Mouse (Mus musculus) kidney, embryonic 16.5 days (tissue): ENCODE data around the gene Fubp1. TPM values are rescaled to one million over a fixed set of nuclear protein-coding genes. Genes with fewer than 3 reads are reported as not detected.
A peak's percentile ranks its signal among the peaks of the same experiment; 100 is the strongest.

ENCODE experiments used
- ATAC-seq: fragments of 200-750 bp; cut with Nextera tagmentation; 2 replicates; pipeline ENCODE4 v1.8.0; 2017; ENCODE audit warnings: moderate TSS enrichment; ENCODE audit not compliant: low FRiP score, low TSS enrichment
- H3K27ac ChIP-seq: fragments of 300-500 bp; sonication (generic); 2 replicates; pipeline ENCODE4 v1.5.1; 2014; ENCODE audit warnings: low read length
- H3K27me3 ChIP-seq: fragments of 300-500 bp; sonication (generic); 2 replicates; pipeline ENCODE4 v1.6.1; 2014; ENCODE audit warnings: low read length, control low read depth, mixed read lengths; ENCODE audit not compliant: insufficient read depth
- H3K36me3 ChIP-seq: fragments of 300-500 bp; sonication (generic); 2 replicates; pipeline ENCODE4 v1.6.1; 2014; ENCODE audit warnings: low read length, control low read depth, mixed read lengths; ENCODE audit not compliant: insufficient read depth
- H3K4me1 ChIP-seq: fragments of 300-500 bp; sonication (generic); 2 replicates; pipeline ENCODE4 v1.6.1; 2014; ENCODE audit warnings: low read length, control low read depth, mixed read lengths; ENCODE audit not compliant: insufficient read depth
- H3K4me2 ChIP-seq: fragments of 300-500 bp; sonication (generic); replicated peaks from 2 replicates; pipeline ENCODE4 v1.6.1; 2014; ENCODE audit warnings: low read depth, low read length
- H3K4me3 ChIP-seq: fragments of 300-500 bp; sonication (generic); 2 replicates; pipeline ENCODE4 v1.5.1; 2014; ENCODE audit warnings: mild to moderate bottlenecking, low read length
- H3K9ac ChIP-seq: fragments of 300-500 bp; sonication (generic); replicated peaks from 2 replicates; pipeline ENCODE4 v1.6.1; 2014; ENCODE audit warnings: low read length
- H3K9me3 ChIP-seq: fragments of 300-500 bp; sonication (generic); 2 replicates; pipeline ENCODE4 v1.6.1; 2016; ENCODE audit warnings: low read length, control low read depth
- WGBS: fragments of 180-500 bp; shearing (Covaris S2); extraction: QIAGEN DNeasy Blood & Tissue Kit; methylation state at CpG from one replicate; pipeline ENCODE4 v1.1.7; 2014; 5-methylcytosine and 5-hydroxymethylcytosine counted together
- polyA plus RNA-seq: library from polyadenylated mRNA; unstranded; fragments of >200 nt; fragmentation: Nextera tagmentation; extraction: Ambion mirVana; gene quantifications from 2 replicates; pipeline ENCODE4 v1.2.1, GENCODE M21; 2015

Gene Fubp1
- polyA plus RNA-seq, 1 experiment from 2014 or later, result 258 TPM

DNA sequence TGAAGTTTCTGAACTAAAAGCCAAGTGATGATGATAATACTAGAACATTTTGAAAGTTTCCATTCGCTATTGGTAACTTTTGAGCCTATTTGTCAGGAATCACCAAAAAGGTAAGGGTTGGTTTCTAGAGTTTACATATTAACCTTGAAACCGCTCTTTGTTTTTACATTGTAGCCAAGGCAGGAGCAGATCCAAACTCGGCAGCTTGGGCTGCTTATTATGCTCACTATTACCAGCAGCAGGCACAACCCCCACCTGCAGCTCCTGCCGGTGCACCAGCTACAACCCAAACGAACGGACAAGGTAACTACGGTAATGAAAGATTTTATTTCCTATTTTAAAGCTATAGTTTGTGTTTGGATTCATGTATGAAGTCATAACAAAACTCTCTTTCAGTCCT lies 15.7 kb downstream of the Fubp1 start:
- H3K36me3 ChIP-seq, result peaks cover 75% of the 10 kb centered on the region
- WGBS, result 85% methylated on average over 7 of the region's 7 CpGs
- no peak overlapping the region for H3K27ac ChIP-seq
- no peak overlapping the region for H3K4me2 ChIP-seq
- no peak for ATAC-seq
- H3K9ac ChIP-seq, result no peak overlapping the region
- H3K27me3 ChIP-seq, result no peaks in the 10 kb centered on the region
- H3K4me3 ChIP-seq, result no peak overlapping the region
- H3K4me1 ChIP-seq, result no peaks in the 10 kb centered on the region
- no peaks in the 10 kb centered on the region for H3K9me3 ChIP-seq

DNA sequence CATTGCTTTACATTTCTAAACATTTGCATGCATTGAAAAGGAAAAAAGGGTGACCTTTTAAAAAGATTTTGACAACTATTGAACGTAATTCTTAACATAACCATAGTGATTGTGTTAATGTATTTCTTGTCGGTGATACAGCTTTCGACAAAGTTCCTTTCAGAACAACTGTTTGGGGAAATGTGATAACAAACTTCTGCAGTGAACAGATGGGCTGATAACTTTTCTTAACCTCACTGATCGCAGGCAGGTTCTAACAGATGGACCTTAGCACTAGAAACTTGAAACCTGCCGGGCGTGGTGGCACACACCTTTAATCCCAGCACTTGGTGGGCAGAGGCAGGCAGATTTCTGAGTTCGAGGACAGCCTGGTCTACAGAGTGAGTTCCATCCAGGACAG lies 18.6 kb downstream of the Fubp1 start:
- no peak for ATAC-seq
- WGBS, result 94% methylated on average over 7 of the region's 7 CpGs
- H3K27me3 ChIP-seq, result no peaks in the 10 kb centered on the region
- no peaks in the 10 kb centered on the region for H3K4me1 ChIP-seq
- H3K4me2 ChIP-seq, result no peak overlapping the region
- H3K9me3 ChIP-seq, result no peaks in the 10 kb centered on the region
- no peak overlapping the region for H3K9ac ChIP-seq
- H3K36me3 ChIP-seq, result peaks cover 67% of the 10 kb centered on the region
- H3K4me3 ChIP-seq, result no peak overlapping the region
- no peak overlapping the region for H3K27ac ChIP-seq

DNA sequence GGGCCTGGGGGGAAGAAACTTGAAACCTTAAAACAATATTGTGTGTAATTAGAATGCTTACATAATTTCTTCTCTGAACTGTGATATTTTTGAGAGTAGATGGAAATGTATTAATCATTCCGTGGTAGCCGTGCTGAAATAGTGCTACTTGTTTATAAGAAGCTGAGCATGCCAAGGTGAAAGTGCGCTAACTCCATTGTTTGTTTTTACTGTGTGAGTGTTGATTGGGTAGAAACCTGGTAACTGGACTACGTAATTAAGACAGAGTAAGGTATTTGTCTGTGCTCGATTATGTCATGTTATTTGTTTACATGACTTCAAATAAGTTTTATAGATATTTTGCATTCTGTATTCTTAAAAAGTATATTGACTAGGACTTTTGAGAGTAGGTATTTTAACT lies 19.0 kb downstream of the Fubp1 start:
- WGBS, result 87% methylated on average over 5 of the region's 5 CpGs
- peaks cover 63% of the 10 kb centered on the region for H3K36me3 ChIP-seq

DNA sequence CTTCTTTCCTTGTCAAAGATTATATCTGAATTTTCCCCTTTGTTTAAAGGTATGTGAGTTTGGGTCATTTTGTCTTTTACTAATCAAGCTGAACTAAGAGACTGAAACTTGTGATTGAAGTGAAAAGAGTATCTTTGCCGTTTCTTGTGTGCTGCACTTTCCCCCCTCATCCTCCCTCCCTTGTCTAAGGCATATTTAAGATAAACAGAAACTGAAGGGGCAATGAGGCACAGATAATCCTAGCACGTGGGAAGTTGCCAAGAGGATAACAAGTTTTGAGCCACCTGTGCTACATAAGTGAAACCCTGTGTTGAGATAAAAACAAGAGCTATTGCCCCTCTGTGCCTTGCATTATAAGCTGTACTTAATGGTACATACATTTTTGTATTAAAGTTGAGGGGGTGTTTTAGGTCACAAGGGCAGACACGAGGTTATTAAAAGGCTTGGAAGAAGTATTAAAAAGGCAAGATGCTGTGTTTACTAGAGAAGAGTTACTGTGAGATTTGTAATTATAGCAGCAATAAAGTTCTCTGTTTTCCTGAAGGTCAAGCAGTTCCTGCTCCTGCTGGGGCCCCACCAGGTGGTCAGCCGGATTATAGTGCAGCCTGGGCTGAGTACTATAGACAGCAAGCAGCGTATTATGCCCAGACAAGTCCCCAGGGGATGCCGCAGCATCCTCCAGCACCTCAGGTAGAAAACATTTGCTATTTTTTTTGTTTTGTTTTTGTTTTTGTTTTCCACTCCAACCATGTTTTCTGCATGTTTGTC lies 21.3 kb downstream of the Fubp1 start:
- Histone ChIP-seq H3K4me1 (no peaks in the 10 kb centered on the region), H3K4me2 (no peak overlapping the region), H3K4me3 (no peak overlapping the region), H3K9ac (no peak overlapping the region), H3K27ac (no peak overlapping the region), H3K9me3 (no peaks in the 10 kb centered on the region), H3K27me3 (no peaks in the 10 kb centered on the region), H3K36me3 (peaks cover 52% of the 10 kb centered on the region)
- no peak for ATAC-seq
- WGBS, result 54% methylated on average over 6 of the region's 6 CpGs

More for the DNA sequence above, 19.0 kb downstream of the Fubp1 start:
- no peak overlapping the region for H3K27ac ChIP-seq
- H3K4me2 ChIP-seq, result no peak overlapping the region
- no peaks in the 10 kb centered on the region for H3K9me3 ChIP-seq
- H3K27me3 ChIP-seq, result no peaks in the 10 kb centered on the region
- H3K4me3 ChIP-seq, result no peak overlapping the region
- no peaks in the 10 kb centered on the region for H3K4me1 ChIP-seq
- H3K9ac ChIP-seq, result no peak overlapping the region
- no peak for ATAC-seq

DNA sequence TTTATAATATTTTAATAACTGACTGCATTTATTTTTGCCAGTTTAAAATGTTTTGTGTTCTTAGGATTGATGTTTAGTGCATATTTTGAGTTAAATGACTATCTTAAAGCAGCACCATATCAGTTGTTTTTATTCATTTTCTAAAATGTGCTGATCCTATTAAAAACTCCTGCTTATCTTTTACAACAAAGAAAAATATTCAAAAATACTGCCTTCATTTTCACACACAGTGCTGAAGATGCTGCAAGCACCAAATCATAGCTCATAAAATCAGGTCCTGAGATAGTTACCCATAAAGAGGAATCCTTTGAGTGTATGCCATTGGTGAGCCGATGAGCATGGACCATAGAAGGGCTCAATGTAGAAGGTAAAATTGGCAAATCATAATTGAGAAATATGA lies 25.0 kb downstream of the Fubp1 start:
- ATAC-seq, result no peak
- Histone ChIP-seq H3K9me3 (no peaks in the 10 kb centered on the region), H3K9ac (no peak overlapping the region), H3K4me1 (no peaks in the 10 kb centered on the region), H3K27me3 (no peaks in the 10 kb centered on the region), H3K4me2 (no peak overlapping the region), H3K27ac (no peak overlapping the region), H3K36me3 (peaks cover 45% of the 10 kb centered on the region), H3K4me3 (no peak overlapping the region)
- WGBS, result 100% methylated on average over 1 of the region's 1 CpGs

DNA sequence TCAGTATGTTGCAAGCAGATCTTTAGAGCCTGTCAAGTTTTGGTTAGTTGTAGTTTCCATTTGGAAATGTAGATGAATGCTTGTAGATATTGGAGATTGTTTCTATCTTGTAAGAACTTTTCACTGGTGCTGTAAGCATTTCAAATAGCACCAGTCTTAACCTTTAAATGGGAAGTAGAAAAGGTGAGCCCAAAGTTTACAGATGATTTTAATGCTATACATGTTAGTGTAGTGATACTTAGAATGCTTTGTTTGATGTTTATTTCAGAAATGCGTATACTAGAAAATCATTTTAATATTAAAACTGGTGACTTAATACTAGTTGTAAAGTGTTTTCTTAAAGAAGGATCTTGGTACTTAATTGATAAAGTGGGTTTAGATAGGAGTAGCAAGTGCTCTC lies 25.6 kb downstream of the Fubp1 start:
- Histone ChIP-seq H3K9me3 (no peaks in the 10 kb centered on the region), H3K36me3 (peaks cover 39% of the 10 kb centered on the region), H3K9ac (no peak overlapping the region), H3K27me3 (no peaks in the 10 kb centered on the region), H3K4me3 (no peak overlapping the region), H3K4me2 (no peak overlapping the region), H3K4me1 (no peaks in the 10 kb centered on the region), H3K27ac (no peak overlapping the region)
- 98% methylated on average over 1 of the region's 1 CpGs for WGBS
- ATAC-seq, result no peak

DNA sequence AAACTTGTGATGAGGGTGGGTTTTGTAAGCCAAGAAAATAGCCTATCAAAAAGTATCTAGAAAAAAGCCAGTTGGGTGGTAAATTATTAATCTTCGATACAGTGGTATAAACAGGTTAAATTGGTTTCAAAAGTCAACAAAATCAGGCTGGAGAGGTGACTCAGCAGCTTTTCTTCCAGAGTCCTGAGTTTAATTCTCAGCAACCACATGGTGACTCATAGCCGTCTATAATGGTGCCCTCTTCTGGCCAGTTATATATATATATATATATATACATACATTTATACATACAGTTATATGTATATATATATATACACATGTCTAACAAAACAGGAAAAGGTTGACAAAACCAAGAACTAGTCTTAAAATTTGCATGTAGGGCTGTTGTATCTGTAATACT lies 28.6 kb downstream of the Fubp1 start:
- Histone ChIP-seq H3K4me2 (no peak overlapping the region), H3K4me3 (no peak overlapping the region), H3K27ac (no peak overlapping the region), H3K27me3 (no peaks in the 10 kb centered on the region), H3K36me3 (peaks cover 27% of the 10 kb centered on the region), H3K9me3 (no peaks in the 10 kb centered on the region), H3K4me1 (no peaks in the 10 kb centered on the region), H3K9ac (no peak overlapping the region)
- peak; percentile 40; the same call in 1 of the 2 replicates for ATAC-seq
- WGBS, result 67% methylated on average over 2 of the region's 2 CpGs

DNA sequence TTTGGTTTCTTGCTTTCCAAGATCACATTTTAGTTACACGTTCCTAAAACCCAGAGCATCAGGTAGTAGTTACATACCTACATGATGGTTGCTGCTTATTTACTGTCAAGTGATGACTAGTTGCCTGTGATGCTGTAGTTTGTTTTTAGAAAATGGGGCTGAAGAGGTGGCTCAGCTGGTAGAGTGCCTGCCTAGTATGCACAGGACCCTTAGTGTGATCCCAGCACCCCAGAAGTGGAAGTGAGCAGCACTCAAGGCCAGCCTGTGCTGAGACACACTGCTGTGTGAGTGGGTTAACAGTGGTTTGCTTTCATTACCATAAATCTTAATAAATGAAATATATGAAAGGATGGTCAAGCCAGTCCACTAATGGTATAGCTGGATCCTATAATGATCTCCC lies 29.4 kb downstream of the Fubp1 start:
- 89% methylated on average over 1 of the region's 1 CpGs for WGBS
- no peaks in the 10 kb centered on the region for H3K9me3 ChIP-seq
- 0 out of 2 replicates have a peak, but pooled peaks have one; percentile 17 for ATAC-seq

DNA sequence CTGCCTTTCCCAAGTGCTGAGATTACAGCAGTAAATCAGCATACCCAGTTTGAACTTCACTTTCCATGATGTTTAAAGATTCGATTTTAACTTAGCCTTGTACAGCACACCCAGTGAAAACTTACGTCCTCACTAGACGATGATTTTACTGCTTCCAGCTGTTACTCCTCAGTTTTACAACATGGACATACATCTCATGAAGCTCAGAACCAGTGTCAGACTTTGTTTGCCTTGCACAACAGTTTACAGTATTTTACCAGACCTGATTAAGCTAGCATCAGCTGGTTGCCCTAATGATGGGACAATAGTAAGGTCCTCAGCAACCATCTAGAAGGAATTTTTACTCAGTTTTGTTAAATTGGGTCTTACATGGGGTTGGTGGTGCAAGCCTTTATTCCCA lies 30.9 kb downstream of the Fubp1 start:
- Histone ChIP-seq H3K9me3 (no peaks in the 10 kb centered on the region), H3K27ac (no peak overlapping the region), H3K4me3 (no peak overlapping the region), H3K9ac (no peak overlapping the region), H3K27me3 (no peaks in the 10 kb centered on the region), H3K36me3 (peaks cover 17% of the 10 kb centered on the region), H3K4me2 (no peak overlapping the region), H3K4me1 (no peaks in the 10 kb centered on the region)
- 27% methylated on average over 3 of the region's 3 CpGs for WGBS
- ATAC-seq, result no peak; the same call in 1 of the 2 replicates

More for the DNA sequence above, 29.4 kb downstream of the Fubp1 start:
- Histone ChIP-seq H3K27ac (no peak overlapping the region), H3K9ac (no peak overlapping the region), H3K4me3 (no peak overlapping the region), H3K4me1 (no peaks in the 10 kb centered on the region), H3K4me2 (no peak overlapping the region), H3K36me3 (peaks cover 24% of the 10 kb centered on the region), H3K27me3 (no peaks in the 10 kb centered on the region)

DNA sequence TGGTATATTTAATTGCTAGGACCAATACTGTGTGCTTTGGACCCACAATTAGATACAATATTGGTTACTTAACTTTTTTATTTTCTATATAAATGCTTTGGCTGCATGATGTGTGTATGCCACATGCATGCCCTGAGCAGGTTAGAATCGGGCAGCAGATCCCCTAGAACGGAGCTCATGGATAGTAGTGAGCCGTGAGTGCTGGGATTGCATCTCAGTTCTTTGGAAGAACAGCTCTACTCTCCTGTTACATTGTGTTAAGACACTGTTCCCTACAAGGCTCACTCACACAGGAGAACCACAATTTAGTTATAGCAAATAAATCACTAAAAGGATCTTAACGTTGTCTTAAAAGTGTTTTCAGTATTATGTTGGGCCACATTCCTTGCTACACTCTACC lies 33.1 kb downstream of the Fubp1 start:
- H3K4me1 ChIP-seq, result no peaks in the 10 kb centered on the region

More for the DNA sequence above, 33.1 kb downstream of the Fubp1 start:
- Histone ChIP-seq H3K9ac (no peak overlapping the region), H3K27me3 (no peaks in the 10 kb centered on the region), H3K4me3 (no peak overlapping the region), H3K9me3 (no peaks in the 10 kb centered on the region), H3K27ac (no peak overlapping the region), H3K4me2 (no peak overlapping the region), H3K36me3 (peaks cover 10% of the 10 kb centered on the region)
- no peak for ATAC-seq
- 60% methylated on average over 4 of the region's 4 CpGs for WGBS
